Mouse (Mus musculus): ENCODE measurements around the gene Sox13.

Sox13 gene

GRCm38 (mm10) chr1:133424547-133425140 lies 467 bp upstream of the Sox13 start:
- DNase-seq (ENCODE audit: low spot score) = no peak

GRCm38 (mm10) chr1:133423166-133423542 lies 1.0 kb downstream of the Sox13 start:
- DNase-seq (ENCODE audit: low spot score) = no peak

- DNase-seq (ENCODE audit: low spot score) = no peak
These were observed 1.5 kb downstream of the Sox13 start for GRCm38 (mm10) chr1:133422615-133423161.

- DNase-seq (ENCODE audit: low spot score) = no peak
These were observed 2.1 kb downstream of the Sox13 start for GRCm38 (mm10) chr1:133421975-133422570.

GRCm38 (mm10) chr1:133421061-133421460 lies 3.1 kb downstream of the Sox13 start:
- DNase-seq (ENCODE audit: low spot score) = no peak

GRCm38 (mm10) chr1:133420491-133420890 lies 3.7 kb downstream of the Sox13 start:
- no peak for DNase-seq (ENCODE audit: low spot score)

- DNase-seq (ENCODE audit: low spot score) = no peak
These were observed 4.9 kb downstream of the Sox13 start for GRCm38 (mm10) chr1:133419178-133419834.

- DNase-seq (ENCODE audit: low spot score) = no peak
These were observed 5.9 kb downstream of the Sox13 start for GRCm38 (mm10) chr1:133418164-133418800.

- DNase-seq (ENCODE audit: low spot score) = no peak
These were observed 6.6 kb downstream of the Sox13 start for GRCm38 (mm10) chr1:133417539-133417938.

GRCm38 (mm10) chr1:133417113-133417512 lies 7.1 kb downstream of the Sox13 start:
- DNase-seq (ENCODE audit: low spot score) = no peak

GRCm38 (mm10) chr1:133416472-133416871 lies 7.7 kb downstream of the Sox13 start:
- no peak for DNase-seq (ENCODE audit: low spot score)

- no peak for DNase-seq (ENCODE audit: low spot score)
These were observed 8.7 kb downstream of the Sox13 start for GRCm38 (mm10) chr1:133415505-133415904.

- DNase-seq (ENCODE audit: low spot score) = no peak
These were observed 9.1 kb downstream of the Sox13 start for GRCm38 (mm10) chr1:133415086-133415485.

- no peak for DNase-seq (ENCODE audit: low spot score)
These were observed 11.2 kb downstream of the Sox13 start for GRCm38 (mm10) chr1:133412941-133413340.

GRCm38 (mm10) chr1:133411506-133412147 lies 12.6 kb downstream of the Sox13 start:
- DNase-seq (ENCODE audit: low spot score) = no peak

- no peak for DNase-seq (ENCODE audit: low spot score)
These were observed 14.4 kb downstream of the Sox13 start for GRCm38 (mm10) chr1:133409786-133410185.

- no peak for DNase-seq (ENCODE audit: low spot score)
These were observed 15.2 kb downstream of the Sox13 start for GRCm38 (mm10) chr1:133408880-133409516.

GRCm38 (mm10) chr1:133408321-133408720 lies 15.9 kb downstream of the Sox13 start:
- DNase-seq (ENCODE audit: low spot score) = no peak

GRCm38 (mm10) chr1:133407436-133407835 lies 16.7 kb downstream of the Sox13 start:
- no peak for DNase-seq (ENCODE audit: low spot score)

GRCm38 (mm10) chr1:133406614-133407013 lies 17.6 kb downstream of the Sox13 start:
- DNase-seq (ENCODE audit: low spot score) = no peak

- no peak for DNase-seq (ENCODE audit: low spot score)
These were observed 20.2 kb downstream of the Sox13 start for GRCm38 (mm10) chr1:133404005-133404404.
